Mouse (Mus musculus) macrophage (primary cell): Measurements from ENCODE around the gene Nat9. TPM values are rescaled to one million over a fixed set of nuclear protein-coding genes. Genes with fewer than 3 reads are reported as not detected.

ENCODE experiments used
- H3K27ac ChIP-seq: fragments of 350-480 bp; formaldehyde crosslinking; 2 replicates; pipeline ENCODE4 v1.9.0; 2021
- H3K36me3 ChIP-seq: fragments of 350-480 bp; formaldehyde crosslinking; 2 replicates; pipeline ENCODE4 v1.9.0; 2021; ENCODE audit errors: inconsistent target
- H3K4me3 ChIP-seq: fragments of 350-480 bp; formaldehyde crosslinking; 2 replicates; pipeline ENCODE4 v1.9.0; 2021; ENCODE audit errors: inconsistent target
- H3K79me2 ChIP-seq: fragments of 350-480 bp; formaldehyde crosslinking; 2 replicates; pipeline ENCODE4 v1.9.0; 2021; ENCODE audit errors: inconsistent target
- WGBS: methylation state at CpG from one replicate; pipeline ENCODE4 v1.1.7; 2026; ENCODE audit warnings: inconsistent platforms; ENCODE audit not compliant: missing documents; 5-methylcytosine and 5-hydroxymethylcytosine counted together
- polyA plus RNA-seq: library from polyadenylated mRNA; stranded (reverse); fragments of 250-400 nt; gene quantifications from 3 replicates; pipeline ENCODE4 v1.2.4, GENCODE M21; 2018; ENCODE audit warnings: inconsistent platforms

Gene Nat9
- polyA plus RNA-seq, 1 experiment from 2014 or later = 79.6 TPM

GRCm38 (mm10) chr11:115161578-115162204 lies 26.0 kb downstream of the Nat9 start:
- peaks cover 35% of the 10 kb centered on the region for H3K79me2 ChIP-seq
- peaks cover 1% of the 10 kb centered on the region; the same call in 1 of the 2 replicates for H3K36me3 ChIP-seq
- no peak overlapping the region for H3K4me3 ChIP-seq
- 4% methylated on average over 9 of the region's 9 CpGs for WGBS
- peak overlapping the region; percentile 86 for H3K27ac ChIP-seq

GRCm38 (mm10) chr11:115160883-115161577 lies 26.6 kb downstream of the Nat9 start:
- Histone ChIP-seq H3K36me3 (no peaks in the 10 kb centered on the region), H3K4me3 (no peak overlapping the region), H3K79me2 (peaks cover 29% of the 10 kb centered on the region), H3K27ac (peak overlapping the region; percentile 86)
- WGBS = 32% methylated on average over 10 of the region's 10 CpGs

- H3K4me3 ChIP-seq = no peak overlapping the region
- H3K36me3 ChIP-seq = no peaks in the 10 kb centered on the region
- peaks cover 20% of the 10 kb centered on the region for H3K79me2 ChIP-seq
- no peak overlapping the region for H3K27ac ChIP-seq
- 84% methylated on average over 11 of the region's 11 CpGs for WGBS
Measured at GRCm38 (mm10) chr11:115160016-115160797, 27.5 kb downstream of the Nat9 start.

- 14% methylated on average over 11 of the region's 12 CpGs for WGBS
- Histone ChIP-seq H3K27ac (peak overlapping the region; percentile 32), H3K36me3 (no peaks in the 10 kb centered on the region), H3K79me2 (no peaks in the 10 kb centered on the region; the same call in 1 of the 2 replicates), H3K4me3 (no peak overlapping the region)
Measured at GRCm38 (mm10) chr11:115157933-115158719, 29.5 kb downstream of the Nat9 start.

GRCm38 (mm10) chr11:115155053-115155634 lies 32.5 kb downstream of the Nat9 start:
- no peak overlapping the region for H3K27ac ChIP-seq

GRCm38 (mm10) chr11:115153699-115154292 lies 33.9 kb downstream of the Nat9 start:
- Histone ChIP-seq H3K4me3 (peak overlapping the region; percentile 23), H3K36me3 (no peaks in the 10 kb centered on the region), H3K79me2 (no peaks in the 10 kb centered on the region), H3K27ac (no peak overlapping the region)
- 2% methylated on average over 28 of the region's 35 CpGs for WGBS

More at GRCm38 (mm10) chr11:115155053-115155634, 32.5 kb downstream of the Nat9 start:
- Histone ChIP-seq H3K36me3 (no peaks in the 10 kb centered on the region), H3K4me3 (no peak overlapping the region), H3K79me2 (no peaks in the 10 kb centered on the region)
- 43% methylated on average over 5 of the region's 5 CpGs for WGBS

GRCm38 (mm10) chr11:115153088-115153487 lies 34.6 kb downstream of the Nat9 start:
- WGBS = 84% methylated on average over 9 of the region's 9 CpGs
- H3K27ac ChIP-seq = no peak overlapping the region
- H3K4me3 ChIP-seq = no peak overlapping the region
- H3K79me2 ChIP-seq = no peaks in the 10 kb centered on the region
- H3K36me3 ChIP-seq = no peaks in the 10 kb centered on the region

GRCm38 (mm10) chr11:115151755-115152429 lies 35.8 kb downstream of the Nat9 start:
- WGBS = 77% methylated on average over 15 of the region's 15 CpGs

GRCm38 (mm10) chr11:115150741-115151254 lies 36.9 kb downstream of the Nat9 start:
- H3K4me3 ChIP-seq = no peak overlapping the region
- no peak overlapping the region for H3K27ac ChIP-seq
- H3K79me2 ChIP-seq = no peaks in the 10 kb centered on the region
- 54% methylated on average over 6 of the region's 6 CpGs for WGBS
- no peaks in the 10 kb centered on the region for H3K36me3 ChIP-seq

More at GRCm38 (mm10) chr11:115151755-115152429, 35.8 kb downstream of the Nat9 start:
- no peak overlapping the region for H3K27ac ChIP-seq
- no peaks in the 10 kb centered on the region for H3K79me2 ChIP-seq
- H3K4me3 ChIP-seq = no peak overlapping the region
- H3K36me3 ChIP-seq = no peaks in the 10 kb centered on the region

- Histone ChIP-seq H3K4me3 (no peak overlapping the region), H3K27ac (no peak overlapping the region), H3K36me3 (no peaks in the 10 kb centered on the region), H3K79me2 (no peaks in the 10 kb centered on the region)
- WGBS = 91% methylated on average over 4 of the region's 4 CpGs
Measured at GRCm38 (mm10) chr11:115147813-115148212, 39.8 kb downstream of the Nat9 start.

- Histone ChIP-seq H3K79me2 (no peaks in the 10 kb centered on the region), H3K27ac (peak overlapping the region; percentile 98), H3K4me3 (no peak overlapping the region), H3K36me3 (no peaks in the 10 kb centered on the region)
- WGBS = 0% methylated on average over 2 of the region's 2 CpGs
Measured at GRCm38 (mm10) chr11:115141970-115142369, 45.7 kb downstream of the Nat9 start.

GRCm38 (mm10) chr11:115138597-115139262 lies 48.9 kb downstream of the Nat9 start:
- 39% methylated on average over 5 of the region's 5 CpGs for WGBS
- Histone ChIP-seq H3K79me2 (peaks cover under 1% of the 10 kb centered on the region; the same call in 1 of the 2 replicates), H3K36me3 (no peaks in the 10 kb centered on the region), H3K4me3 (no peak overlapping the region), H3K27ac (peak overlapping the region; percentile 98)
